Mouse (Mus musculus) E14TG2a.4 (cell line): Measurements from ENCODE around the gene Pign.
A peak's percentile ranks its signal among the peaks of the same experiment; 100 is the strongest.

ENCODE experiments used
- H3K27me3 ChIP-seq: 2 replicates; pipeline ENCODE4 v1.6.1; 2014; ENCODE audit warnings: low read length, control low read depth; ENCODE audit not compliant: insufficient read depth
- H3K36me3 ChIP-seq: 2 replicates; pipeline ENCODE4 v1.6.1; 2014; ENCODE audit warnings: low read length, control low read depth; ENCODE audit not compliant: insufficient read depth
- H3K4me1 ChIP-seq: replicated peaks from 2 replicates; pipeline ENCODE4 v1.6.1; 2014; ENCODE audit warnings: low read depth, low read length, control low read depth
- H3K4me3 ChIP-seq: replicated peaks from 2 replicates; pipeline ENCODE4 v1.5.1; 2014; ENCODE audit warnings: mild to moderate bottlenecking, low read length
- H3K9me3 ChIP-seq: 2 replicates; pipeline ENCODE4 v1.6.1; 2014; ENCODE audit warnings: low read length, control low read depth
- CTCF ChIP-seq: conservative IDR thresholded peaks from 2 replicates; pipeline ENCODE4 v1.5.1; 2014; ENCODE audit warnings: low read length
- NANOG ChIP-seq: IDR thresholded peaks from 2 replicates; pipeline ENCODE4 v1.6.1; 2014; ENCODE audit warnings: borderline replicate concordance, low read length, mixed read lengths
- POU5F1 ChIP-seq: IDR thresholded peaks from 2 replicates; pipeline ENCODE4 v1.6.1; 2014; ENCODE audit warnings: low read length, borderline replicate concordance

The Pign gene

DNA sequence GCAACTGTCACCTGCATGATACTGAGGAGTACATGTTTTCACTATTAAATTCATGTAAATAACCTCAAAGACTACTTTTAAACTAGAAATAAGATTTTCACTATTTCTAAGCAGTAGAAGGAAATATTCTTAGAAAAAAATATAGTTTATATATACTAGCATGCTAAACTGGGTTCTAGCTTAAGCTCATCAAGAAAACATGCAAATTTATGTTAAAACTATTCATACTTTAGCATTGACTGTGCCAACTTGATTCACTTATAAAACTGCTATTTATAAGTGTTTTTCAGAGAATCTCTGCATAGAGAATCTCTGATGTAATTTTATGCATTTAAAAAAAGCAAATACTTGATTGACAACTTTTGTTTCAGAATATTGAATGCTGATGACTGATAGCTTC is 113.3 kb downstream of the Pign start:
- H3K4me3 ChIP-seq: no peak overlapping the region
- no peak for TF ChIP-seq NANOG
- no peak for TF ChIP-seq CTCF
- TF ChIP-seq POU5F1: no peak
- no peaks in the 10 kb centered on the region for H3K9me3 ChIP-seq
- peaks cover 2% of the 10 kb centered on the region; the same call in 1 of the 2 replicates for H3K4me1 ChIP-seq
- H3K36me3 ChIP-seq: no peaks in the 10 kb centered on the region; the same call in 1 of the 2 replicates
- H3K27me3 ChIP-seq: no peaks in the 10 kb centered on the region

DNA sequence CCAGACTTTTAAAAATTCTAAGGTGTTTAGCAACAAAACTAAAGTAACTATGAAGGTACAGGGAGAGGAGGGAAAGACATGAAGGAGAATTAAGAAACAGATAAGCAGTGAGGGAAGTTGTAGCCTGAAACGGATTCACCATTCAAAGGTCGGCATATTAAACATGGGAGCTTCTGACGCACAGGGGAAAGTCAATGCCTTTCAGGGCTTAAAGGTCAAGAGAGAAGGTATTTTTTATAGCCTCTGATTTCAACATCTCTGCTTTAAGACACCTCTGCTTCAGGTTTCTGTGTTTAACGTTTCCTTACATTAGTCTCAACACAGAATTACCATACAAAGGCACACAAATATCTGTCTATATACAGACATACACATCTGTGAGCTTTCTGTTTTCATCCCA is 113.8 kb downstream of the Pign start:
- H3K4me3 ChIP-seq: no peak overlapping the region

DNA sequence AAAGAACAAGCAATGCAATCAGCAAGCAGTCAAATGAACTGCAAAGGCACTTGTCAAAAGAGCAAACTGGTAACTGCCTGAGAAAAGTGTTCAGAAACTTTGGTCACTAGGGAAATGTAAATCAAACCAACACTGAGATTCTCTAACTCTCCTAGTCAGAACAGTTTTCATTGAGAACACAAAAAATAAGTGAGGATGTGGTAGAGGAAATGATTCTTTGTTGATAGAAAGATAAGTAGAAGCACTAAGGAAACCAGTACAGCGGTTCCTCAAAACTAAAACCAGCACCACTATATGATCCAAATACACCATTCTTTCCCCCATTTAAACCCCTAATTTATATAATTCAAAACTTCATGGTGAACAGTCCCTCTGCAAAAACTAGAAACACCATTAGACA is 120.4 kb downstream of the Pign start:
- H3K36me3 ChIP-seq: peaks cover 12% of the 10 kb centered on the region

More for the DNA sequence above, 113.8 kb downstream of the Pign start:
- Histone ChIP-seq H3K27me3 (no peaks in the 10 kb centered on the region), H3K36me3 (no peaks in the 10 kb centered on the region), H3K9me3 (no peaks in the 10 kb centered on the region), H3K4me1 (no peaks in the 10 kb centered on the region)
- no peak for TF ChIP-seq POU5F1
- no peak for TF ChIP-seq NANOG
- no peak for TF ChIP-seq CTCF

DNA sequence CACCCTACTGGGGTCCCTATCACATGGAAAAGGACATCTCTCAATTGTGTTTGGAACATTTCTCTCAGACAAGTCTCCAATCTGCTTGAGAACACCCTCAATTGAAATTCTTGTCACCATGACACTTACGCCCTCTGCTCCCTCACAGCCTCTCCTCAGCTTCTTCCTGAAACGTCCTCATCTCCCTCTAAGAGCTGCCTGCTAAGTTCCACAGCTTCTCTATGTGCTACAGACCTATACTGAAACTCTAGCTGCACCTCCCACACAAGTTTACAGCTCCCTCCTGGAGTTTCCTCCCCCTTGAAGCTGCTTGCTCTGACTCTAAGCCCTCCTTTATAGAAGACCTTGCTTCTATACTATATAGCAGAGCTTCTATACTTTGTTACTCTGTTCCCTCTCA is 139.7 kb downstream of the Pign start:
- Histone ChIP-seq H3K9me3 (no peaks in the 10 kb centered on the region), H3K27me3 (no peaks in the 10 kb centered on the region)
- no peak for TF ChIP-seq POU5F1
- TF ChIP-seq NANOG: no peak

More for the DNA sequence above, 120.4 kb downstream of the Pign start:
- H3K4me1 ChIP-seq: no peaks in the 10 kb centered on the region
- H3K27me3 ChIP-seq: no peaks in the 10 kb centered on the region
- peaks cover 14% of the 10 kb centered on the region for H3K9me3 ChIP-seq
- no peak overlapping the region for H3K4me3 ChIP-seq
- no peak for TF ChIP-seq NANOG
- TF ChIP-seq POU5F1: no peak
- no peak for TF ChIP-seq CTCF

DNA sequence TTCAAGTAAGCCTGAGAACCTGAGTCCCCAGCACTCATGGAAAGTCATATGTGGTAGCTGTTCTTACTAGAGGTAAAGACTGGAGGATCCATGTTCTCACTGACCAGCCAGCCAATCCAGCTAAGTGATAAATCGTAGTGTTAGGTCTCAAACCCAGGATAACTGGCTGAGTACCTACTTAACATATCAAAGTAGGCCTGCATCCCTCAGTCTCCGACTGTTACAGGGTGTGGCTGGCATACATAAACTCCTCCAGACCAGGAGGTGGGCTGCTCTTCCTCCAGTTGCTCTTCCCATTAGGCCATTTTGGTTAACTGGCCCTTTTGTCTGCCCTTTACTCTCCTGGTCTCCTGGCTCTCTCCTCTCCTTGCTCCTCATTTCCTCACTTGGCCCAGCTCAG is 141.2 kb downstream of the Pign start:
- TF ChIP-seq NANOG (peak; percentile 30; the same call in 1 of the 2 replicates), POU5F1 (no peak)
- Histone ChIP-seq H3K4me3 (no peak overlapping the region), H3K9me3 (no peaks in the 10 kb centered on the region)

More for the DNA sequence above, 139.7 kb downstream of the Pign start:
- no peak overlapping the region for H3K4me3 ChIP-seq
- H3K36me3 ChIP-seq: 0 out of 2 replicates have a peak, but pooled peaks cover 5% of the 10 kb centered on the region
- H3K4me1 ChIP-seq: peaks cover 37% of the 10 kb centered on the region

DNA sequence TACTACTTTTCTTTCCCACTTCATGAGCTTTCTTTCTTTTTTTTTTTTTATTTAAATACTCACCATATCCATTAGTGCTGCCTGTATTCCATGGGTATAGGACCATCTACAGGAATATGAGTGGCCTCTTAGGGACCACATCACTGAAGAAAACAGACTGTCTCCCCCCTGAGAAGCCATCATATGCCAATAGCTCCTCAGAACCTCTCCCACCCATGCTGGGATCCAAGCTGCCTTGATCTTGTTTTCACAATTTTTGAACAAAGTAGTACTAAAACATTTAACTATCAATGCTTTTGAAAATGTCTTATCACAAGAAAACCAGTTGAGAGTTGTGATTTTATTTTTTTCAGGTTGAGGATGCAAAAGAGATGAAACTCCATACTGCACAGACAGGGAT is 145.4 kb downstream of the Pign start:
- H3K4me1 ChIP-seq: peaks cover 16% of the 10 kb centered on the region
- no peaks in the 10 kb centered on the region for H3K9me3 ChIP-seq
- TF ChIP-seq NANOG (no peak), CTCF (no peak), POU5F1 (no peak)
- H3K4me3 ChIP-seq: no peak overlapping the region
- no peaks in the 10 kb centered on the region for H3K27me3 ChIP-seq
- H3K36me3 ChIP-seq: 0 out of 2 replicates have a peak, but pooled peaks cover 5% of the 10 kb centered on the region

More for the DNA sequence above, 141.2 kb downstream of the Pign start:
- Histone ChIP-seq H3K36me3 (0 out of 2 replicates have a peak, but pooled peaks cover 5% of the 10 kb centered on the region), H3K4me1 (peaks cover 37% of the 10 kb centered on the region), H3K27me3 (no peaks in the 10 kb centered on the region)

DNA sequence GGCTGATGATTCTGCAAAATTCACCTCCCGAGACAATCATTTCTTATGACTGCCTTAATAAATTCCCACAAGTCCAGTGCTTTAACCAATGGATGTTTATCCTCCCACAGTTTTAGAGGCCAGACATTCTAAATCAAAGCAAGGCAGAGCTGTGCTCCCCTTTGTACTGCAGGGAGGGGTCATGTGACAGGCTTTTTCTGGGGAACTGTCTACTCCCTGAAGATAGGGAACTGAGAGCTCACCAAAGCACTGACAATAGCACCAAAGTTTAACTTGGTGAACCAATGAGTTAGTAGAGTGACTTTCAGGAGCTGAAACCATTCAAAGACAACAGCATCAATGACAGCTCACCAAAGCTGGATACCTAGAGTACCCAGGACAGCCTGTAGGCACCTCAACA is 156.4 kb downstream of the Pign start:
- Histone ChIP-seq H3K36me3 (no peaks in the 10 kb centered on the region), H3K4me3 (no peak overlapping the region), H3K27me3 (no peaks in the 10 kb centered on the region), H3K9me3 (no peaks in the 10 kb centered on the region), H3K4me1 (no peaks in the 10 kb centered on the region)
- no peak for TF ChIP-seq NANOG
- no peak for TF ChIP-seq CTCF
- no peak for TF ChIP-seq POU5F1

DNA sequence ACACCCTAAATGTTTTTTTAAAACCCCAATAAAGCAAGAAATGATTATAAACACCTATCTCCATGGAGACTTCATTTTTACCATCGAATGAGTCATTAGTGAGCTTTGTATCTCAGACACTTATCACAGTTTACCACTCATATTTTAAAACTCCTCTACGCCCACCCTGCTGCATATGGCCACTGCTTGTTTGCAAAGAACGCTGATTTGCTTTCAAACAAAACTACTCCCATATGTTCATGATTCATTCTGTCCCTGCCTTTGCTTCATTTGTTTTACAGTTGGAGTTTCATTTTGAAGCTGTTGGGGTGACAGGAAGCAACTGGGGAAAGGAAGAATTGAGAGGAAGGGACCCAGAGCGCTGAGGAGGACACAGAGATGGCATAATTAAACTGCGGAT is 170.9 kb downstream of the Pign start:
- Histone ChIP-seq H3K27me3 (no peaks in the 10 kb centered on the region), H3K36me3 (no peaks in the 10 kb centered on the region), H3K4me3 (no peak overlapping the region), H3K4me1 (peaks cover 38% of the 10 kb centered on the region), H3K9me3 (no peaks in the 10 kb centered on the region)
- no peak for TF ChIP-seq POU5F1
- TF ChIP-seq CTCF: no peak
- no peak for TF ChIP-seq NANOG

DNA sequence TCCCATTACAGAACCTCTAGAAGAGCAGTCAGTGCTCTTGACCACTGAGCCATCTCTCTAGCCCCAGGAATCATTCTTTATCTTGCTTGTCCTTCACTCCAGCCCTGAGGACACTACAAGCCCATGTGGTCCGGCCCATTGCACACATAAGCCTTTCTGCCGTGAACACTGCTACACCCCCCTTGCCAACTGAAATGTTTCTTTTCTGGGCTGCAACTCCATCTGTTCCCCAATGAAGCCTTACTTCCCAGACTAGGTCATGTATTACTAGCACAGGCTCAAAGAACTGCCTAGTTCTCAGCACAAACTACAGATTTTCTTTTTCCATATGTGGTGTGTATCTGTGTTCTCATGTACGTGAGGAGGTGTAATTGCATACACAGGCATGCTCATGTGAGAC is 174.0 kb downstream of the Pign start:
- TF ChIP-seq POU5F1 (no peak), CTCF (no peak), NANOG (no peak)
- H3K9me3 ChIP-seq: no peaks in the 10 kb centered on the region
- no peaks in the 10 kb centered on the region for H3K36me3 ChIP-seq
- peaks cover 44% of the 10 kb centered on the region for H3K4me1 ChIP-seq
- no peak overlapping the region for H3K4me3 ChIP-seq
- H3K27me3 ChIP-seq: no peaks in the 10 kb centered on the region

DNA sequence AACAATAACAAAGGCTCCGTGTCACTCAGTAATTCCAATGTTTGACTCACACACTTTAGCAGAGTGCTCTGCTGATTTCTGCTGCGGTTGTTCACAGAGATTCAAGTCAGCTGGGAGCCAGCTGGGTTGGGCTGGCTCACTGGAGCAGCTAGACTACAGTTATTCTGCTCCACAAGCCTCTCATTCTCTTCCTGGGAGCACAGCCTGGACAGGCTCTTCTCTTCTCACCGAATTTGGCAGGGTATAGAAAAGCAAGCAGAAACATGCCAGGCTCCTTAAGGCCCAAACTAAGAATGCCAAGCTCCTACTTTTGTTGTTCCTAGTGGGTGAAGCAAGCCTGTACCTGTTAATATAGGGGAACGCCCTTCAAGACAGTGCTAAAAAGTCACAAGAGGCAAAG is 176.4 kb downstream of the Pign start:
- H3K4me1 ChIP-seq: peaks cover 36% of the 10 kb centered on the region
- H3K27me3 ChIP-seq: no peaks in the 10 kb centered on the region
- no peaks in the 10 kb centered on the region for H3K36me3 ChIP-seq
- H3K4me3 ChIP-seq: no peak overlapping the region
- no peaks in the 10 kb centered on the region for H3K9me3 ChIP-seq
- no peak for TF ChIP-seq POU5F1
- TF ChIP-seq CTCF: no peak
- TF ChIP-seq NANOG: no peak
